Comparison of ENCODE assay signal across 24 mouse cellular contexts in genomic region chr3:129633518-129633917, GRCm38 (mm10).
DNase-seq lines count a peak whose midpoint lies in the region; ATAC-seq lines count a peak whose summit lies in the region.
"Had no signal": no experiment of that assay in that cellular context is flagged by ENCODE, and none has a peak within 500 bp of the region (broad histone marks: within the 10 kb centered on the region; RNA-seq: fewer than 3 reads in every experiment).

No protein-coding gene starts in this region.

- H3K36me3 ChIP-seq in heart, embryonic 14.5 days (ENCODE audit: control insufficient read depth, insufficient read depth, low read length): 0 out of 2 replicates have a peak, but pooled peaks cover 11% of the 10 kb centered on the region
- H3K36me3 ChIP-seq in liver, embryonic 15.5 days (replicated peaks): 0 out of 2 replicates have a peak, but pooled peaks cover 8% of the 10 kb centered on the region
- H3K36me3 ChIP-seq in kidney, embryonic 14.5 days (ENCODE audit: control insufficient read depth, insufficient read depth, low read length): peaks cover 7% of the 10 kb centered on the region; the same call in 1 of the 2 replicates

- intact Hi-C loops in gastrocnemius, postnatal 36 days (cut with DNase I): no loop called here

- H3K27me3 ChIP-seq in heart, embryonic 14.5 days (ENCODE audit: control insufficient read depth, insufficient read depth, low read length): no peaks in the 10 kb centered on the region
- H3K27me3 ChIP-seq in liver, embryonic 15.5 days: no peaks in the 10 kb centered on the region
- H3K27me3 ChIP-seq in kidney, embryonic 14.5 days (ENCODE audit: control insufficient read depth, insufficient read depth, low read length): no peaks in the 10 kb centered on the region
- H3K27me3 ChIP-seq: forebrain, embryonic 13.5 days; hindbrain, embryonic 15.5 days; limb, embryonic 13.5 days; midbrain, embryonic 12.5 days; neural tube, embryonic 13.5 days had no signal

- H3K27ac ChIP-seq in heart, embryonic 14.5 days (replicated peaks in 1 of 2; ENCODE audit: control insufficient read depth in 1 of 2, insufficient read depth in 1 of 2, low read depth in 2 of 2, low read length in 2 of 2): no peak overlapping the region; a peak in 1 of 4 replicates
- no peak overlapping the region for H3K27ac ChIP-seq in liver, embryonic 15.5 days (replicated peaks)
- H3K27ac ChIP-seq in kidney, embryonic 14.5 days (ENCODE audit: low read depth, low read length): no peak overlapping the region
- H3K27ac ChIP-seq: forebrain, embryonic 13.5 days; hindbrain, embryonic 10.5 days; left cerebral cortex, adult 2 months; limb, embryonic 13.5 days; midbrain, embryonic 12.5 days; neural tube, embryonic 13.5 days had no signal

- H3K4me3 ChIP-seq in heart, embryonic 14.5 days (ENCODE audit: control insufficient read depth in 1 of 2, insufficient read depth in 1 of 2, low read depth in 1 of 2, low read length in 2 of 2): no peak overlapping the region
- no peak overlapping the region for H3K4me3 ChIP-seq in liver, embryonic 15.5 days (replicated peaks)
- H3K4me3 ChIP-seq in kidney, embryonic 14.5 days (ENCODE audit: low read length): no peak overlapping the region
- H3K4me3 ChIP-seq: forebrain, embryonic 13.5 days; hindbrain, embryonic 10.5 days; hindbrain, embryonic 15.5 days; layer of hippocampus, adult 2 months; left cerebral cortex, adult 2 months; limb, embryonic 13.5 days; midbrain, embryonic 12.5 days; neural tube, embryonic 13.5 days had no signal

- 15% methylated on average over 8 of the region's 8 CpGs for WGBS in heart, embryonic 14.5 days
- WGBS in liver, embryonic 15.5 days (ENCODE audit: insufficient replicate concordance): 22% methylated on average over 8 of the region's 8 CpGs
- WGBS in kidney, embryonic 14.5 days: 58% methylated on average over 8 of the region's 8 CpGs

- DNase-seq in heart, adult 18-20 months: no peak
- DNase-seq in liver: peak; percentile 18
- DNase-seq in gastrocnemius, postnatal 36 days: no peak
- DNase-seq: adrenal gland, adult 8-10 months; cerebellum, adult 8-10 months; cerebellum, postnatal 25 days; gastrocnemius, postnatal 14 days; heart, postnatal 10 days; kidney, adult 18-20 months; kidney, postnatal 36 days; lung, embryonic 14.5 days had no signal

- H3K9me3 ChIP-seq in heart, embryonic 14.5 days (ENCODE audit: control insufficient read depth, low read length): no peaks in the 10 kb centered on the region
- no peaks in the 10 kb centered on the region for H3K9me3 ChIP-seq in liver, embryonic 15.5 days (replicated peaks)
- H3K9me3 ChIP-seq in kidney, embryonic 14.5 days (ENCODE audit: control insufficient read depth, low read length): no peaks in the 10 kb centered on the region
- H3K9me3 ChIP-seq: forebrain, embryonic 13.5 days; hindbrain, embryonic 10.5 days; hindbrain, embryonic 15.5 days; limb, embryonic 13.5 days; midbrain, embryonic 12.5 days; neural tube, embryonic 13.5 days had no signal

- ATAC-seq in heart, embryonic 14.5 days (ENCODE audit: insufficient number of reproducible peaks, insufficient read depth, low FRiP score, low read depth): 0 out of 2 replicates have a peak, but pooled peaks have one; percentile 26
- peak; percentile 68 for ATAC-seq in liver, embryonic 15.5 days (ENCODE audit: insufficient read depth)
- ATAC-seq in kidney, embryonic 14.5 days (ENCODE audit: low FRiP score, low TSS enrichment): no peak
- no peak for ATAC-seq in CD4-positive, CD25-positive, alpha-beta regulatory T cell, adult 4 months
- ATAC-seq: inflammation-experienced regulatory T-cells, adult 6 months had no signal

- H3K9ac ChIP-seq in heart, embryonic 14.5 days (ENCODE audit: low read length): no peak overlapping the region
- H3K9ac ChIP-seq in liver, embryonic 15.5 days: no peak overlapping the region
- H3K9ac ChIP-seq in kidney, embryonic 14.5 days (ENCODE audit: low read depth, low read length): no peak overlapping the region
- H3K9ac ChIP-seq: forebrain, embryonic 13.5 days; hindbrain, embryonic 15.5 days; limb, embryonic 13.5 days; lung, embryonic 14.5 days; midbrain, embryonic 12.5 days; neural tube, embryonic 13.5 days had no signal

- H3K4me1 ChIP-seq in heart, embryonic 14.5 days (ENCODE audit: control insufficient read depth in 2 of 2, insufficient read depth in 2 of 2, low read length in 2 of 2): peaks cover 8 to 12% of the 10 kb centered on the region in 2 experiments; a peak in 3 of 4 replicates
- peaks cover 3% of the 10 kb centered on the region; the same call in 1 of the 2 replicates for H3K4me1 ChIP-seq in liver, embryonic 15.5 days (replicated peaks)
- H3K4me1 ChIP-seq in kidney, embryonic 14.5 days (ENCODE audit: control insufficient read depth, insufficient read depth, low read length): no peaks in the 10 kb centered on the region
- H3K4me1 ChIP-seq: forebrain, embryonic 13.5 days; hindbrain, embryonic 10.5 days; hindbrain, embryonic 15.5 days; limb, embryonic 13.5 days; midbrain, embryonic 12.5 days; neural tube, embryonic 13.5 days had no signal

- H3K4me2 ChIP-seq in heart, embryonic 14.5 days (ENCODE audit: low read length): no peak overlapping the region
- H3K4me2 ChIP-seq in liver, embryonic 15.5 days: no peak overlapping the region
- no peak overlapping the region for H3K4me2 ChIP-seq in kidney, embryonic 14.5 days (replicated peaks; ENCODE audit: low read depth, low read length)
- H3K4me2 ChIP-seq: forebrain, embryonic 13.5 days; hindbrain, embryonic 15.5 days; limb, embryonic 13.5 days; lung, embryonic 14.5 days; midbrain, embryonic 12.5 days; neural tube, embryonic 13.5 days had no signal

Comparison
In these comparisons a context has a peak if more than half of its experiments do, and no peak if none do; other contexts are left out.
1. ATAC-seq: peak in heart, embryonic 14.5 days (single experiment) and liver, embryonic 15.5 days (single experiment); none in kidney, embryonic 14.5 days (single experiment) and CD4-positive, CD25-positive, alpha-beta regulatory T cell, adult 4 months (single experiment).